Mouse (Mus musculus) testis, adult 2 months (tissue): ENCODE data around the gene Cdc42bpa.

Source experiments
- CTCF ChIP-seq: fragments of 200-500 bp; IDR thresholded peaks from 2 replicates; pipeline ENCODE4 v1.5.1; 2012; ENCODE audit warnings: low read depth, mild to moderate bottlenecking, inconsistent platforms, low read length, moderate library complexity; ENCODE audit not compliant: control insufficient read depth, insufficient read depth, insufficient replicate concordance
- POLR2A ChIP-seq: fragments of 200-500 bp; IDR thresholded peaks from 2 replicates; pipeline ENCODE4 v1.6.1; 2012; ENCODE audit warnings: low read depth, mild to moderate bottlenecking, inconsistent platforms, low read length, moderate library complexity; ENCODE audit not compliant: control insufficient read depth

GRCm38 (mm10) chr1:180140970-180141369, 180.7 kb downstream of the Cdc42bpa start:
- no peak for TF ChIP-seq POLR2A
- no peak for TF ChIP-seq CTCF
